Mouse (Mus musculus) cortical plate, adult 2 months (tissue): Measurements from ENCODE around the gene Fam149a. TPM values are rescaled to one million over a fixed set of nuclear protein-coding genes. Genes with fewer than 3 reads are reported as not detected.

Experiments used
- H3K27ac ChIP-seq: fragments of 200-500 bp; 2 replicates; pipeline ENCODE4 v1.5.1; 2012; ENCODE audit warnings: low read length, control low read depth, inconsistent platforms; ENCODE audit not compliant: insufficient read depth
- H3K4me1 ChIP-seq: fragments of 200-500 bp; 2 replicates; pipeline ENCODE4 v1.6.1; 2011; ENCODE audit warnings: low read length; ENCODE audit not compliant: control insufficient read depth, insufficient read depth
- H3K4me3 ChIP-seq: fragments of 200-500 bp; 2 replicates; pipeline ENCODE4 v1.5.1; 2011; ENCODE audit warnings: mild to moderate bottlenecking, low read length, control low read depth; ENCODE audit not compliant: insufficient read depth
- CTCF ChIP-seq: fragments of 200-500 bp; IDR thresholded peaks from 2 replicates; pipeline ENCODE4 v1.5.1; 2011; ENCODE audit warnings: mild to moderate bottlenecking, control low read depth, low read length; ENCODE audit not compliant: insufficient read depth; ENCODE audit errors: extremely low read depth
- POLR2A ChIP-seq: fragments of 200-500 bp; IDR thresholded peaks from 2 replicates; pipeline ENCODE4 v1.6.1; 2011; ENCODE audit warnings: mild to moderate bottlenecking, low read length, control low read depth; ENCODE audit not compliant: insufficient read depth; ENCODE audit errors: extremely low read depth
- polyA plus RNA-seq: library from polyadenylated mRNA; depleted of rRNA; stranded (reverse); fragments of >200 nt; gene quantifications from 2 replicates; pipeline ENCODE4 v1.2.3, GENCODE M21; 2012

The Fam149a gene
- polyA plus RNA-seq, 1 experiment: 17.0 TPM

- Histone ChIP-seq H3K27ac (no peak overlapping the region), H3K4me1 (no peaks in the 10 kb centered on the region), H3K4me3 (no peak overlapping the region)
- no peak for TF ChIP-seq POLR2A
- no peak for TF ChIP-seq CTCF
Observed at GRCm38 (mm10) chr8:45374071-45374470, 8.0 kb downstream of the Fam149a start.

- no peaks in the 10 kb centered on the region for H3K4me1 ChIP-seq
- H3K27ac ChIP-seq: no peak overlapping the region
- no peak overlapping the region for H3K4me3 ChIP-seq
- TF ChIP-seq CTCF: no peak
Observed at GRCm38 (mm10) chr8:45367154-45367553, 14.9 kb downstream of the Fam149a start.

- H3K4me1 ChIP-seq: no peaks in the 10 kb centered on the region
- TF ChIP-seq POLR2A (no peak), CTCF (no peak)
Observed at GRCm38 (mm10) chr8:45363220-45363619, 18.9 kb downstream of the Fam149a start.

GRCm38 (mm10) chr8:45362323-45362722 lies 19.8 kb downstream of the Fam149a start:
- Histone ChIP-seq H3K4me3 (no peak overlapping the region), H3K27ac (no peak overlapping the region), H3K4me1 (no peaks in the 10 kb centered on the region)
- TF ChIP-seq CTCF (0 out of 2 replicates have a peak, but pooled peaks have one; percentile 17), POLR2A (no peak)

More at GRCm38 (mm10) chr8:45363220-45363619, 18.9 kb downstream of the Fam149a start:
- H3K4me3 ChIP-seq: no peak overlapping the region
- H3K27ac ChIP-seq: no peak overlapping the region

- Histone ChIP-seq H3K27ac (no peak overlapping the region), H3K4me3 (no peak overlapping the region; the same call in 1 of the 2 replicates), H3K4me1 (no peaks in the 10 kb centered on the region)
- TF ChIP-seq POLR2A (no peak), CTCF (peak; percentile 11; the same call in 1 of the 2 replicates)
Observed at GRCm38 (mm10) chr8:45359091-45359605, 22.9 kb downstream of the Fam149a start.

GRCm38 (mm10) chr8:45358132-45358918 lies 23.8 kb downstream of the Fam149a start:
- TF ChIP-seq POLR2A: 0 out of 2 replicates have a peak, but pooled peaks have one; percentile 24
- no peak for TF ChIP-seq CTCF
- Histone ChIP-seq H3K4me3 (peak overlapping the region; percentile 47), H3K27ac (no peak overlapping the region), H3K4me1 (no peaks in the 10 kb centered on the region)

GRCm38 (mm10) chr8:45355809-45356208 lies 26.3 kb downstream of the Fam149a start:
- no peak for TF ChIP-seq CTCF
- TF ChIP-seq POLR2A: no peak
- Histone ChIP-seq H3K27ac (no peak overlapping the region), H3K4me1 (no peaks in the 10 kb centered on the region), H3K4me3 (no peak overlapping the region)

- TF ChIP-seq CTCF (peak; percentile 93), POLR2A (no peak)
Observed at GRCm38 (mm10) chr8:45345031-45345430, 37.1 kb downstream of the Fam149a start.

GRCm38 (mm10) chr8:45344298-45344697 lies 37.8 kb downstream of the Fam149a start:
- TF ChIP-seq CTCF (no peak), POLR2A (no peak)
- H3K4me3 ChIP-seq: no peak overlapping the region
- no peaks in the 10 kb centered on the region for H3K4me1 ChIP-seq
- no peak overlapping the region for H3K27ac ChIP-seq

More at GRCm38 (mm10) chr8:45345031-45345430, 37.1 kb downstream of the Fam149a start:
- no peaks in the 10 kb centered on the region for H3K4me1 ChIP-seq
- no peak overlapping the region for H3K4me3 ChIP-seq
- no peak overlapping the region for H3K27ac ChIP-seq
